Mouse (Mus musculus): ENCODE measurements around the gene Hist1h4h.

Hist1h4h gene

DNA sequence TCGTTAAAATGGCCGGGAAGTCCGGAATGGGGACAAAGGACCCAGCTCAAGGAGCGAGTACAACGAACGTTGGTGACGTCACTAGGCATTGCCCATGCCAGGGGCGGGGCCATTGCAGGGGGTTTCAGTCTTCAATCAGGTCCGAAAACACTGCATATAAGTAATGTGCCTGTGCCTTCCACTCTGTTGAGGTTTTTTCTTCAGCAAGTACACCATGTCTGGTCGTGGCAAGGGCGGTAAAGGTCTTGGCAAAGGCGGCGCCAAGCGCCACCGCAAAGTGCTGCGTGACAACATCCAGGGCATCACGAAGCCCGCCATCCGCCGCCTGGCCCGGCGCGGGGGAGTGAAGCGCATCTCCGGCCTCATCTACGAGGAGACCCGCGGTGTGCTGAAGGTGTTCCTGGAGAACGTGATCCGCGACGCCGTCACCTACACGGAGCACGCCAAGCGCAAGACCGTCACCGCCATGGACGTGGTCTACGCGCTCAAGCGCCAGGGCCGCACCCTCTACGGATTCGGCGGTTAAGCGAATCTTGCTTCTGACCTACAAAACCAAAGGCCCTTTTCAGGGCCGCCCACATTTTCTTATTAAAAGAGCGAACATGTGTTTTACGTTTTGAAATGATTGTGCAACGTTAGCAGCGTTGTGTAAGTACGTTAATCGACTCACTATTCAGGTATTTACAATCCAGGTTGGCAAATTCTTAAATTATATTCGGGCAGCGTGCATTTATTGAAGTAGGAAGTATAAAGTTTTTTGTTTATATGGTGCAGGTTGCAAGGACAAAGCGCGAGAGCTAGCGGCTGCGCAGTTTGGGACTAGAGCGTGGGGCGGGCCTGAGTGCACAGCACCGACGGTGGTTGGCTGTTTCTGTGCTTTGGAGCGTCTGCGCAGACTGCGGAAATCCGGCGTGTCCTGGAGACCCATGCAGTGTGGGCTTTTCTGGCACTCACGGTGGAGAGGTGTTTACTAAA, at the start of gene Hist1h4h:
Gene Hist1h4h, plus strand, starts transcription at position 150 of the 975 bp plus-strand sequence.
- DNase-seq = peak; percentile 99

DNA sequence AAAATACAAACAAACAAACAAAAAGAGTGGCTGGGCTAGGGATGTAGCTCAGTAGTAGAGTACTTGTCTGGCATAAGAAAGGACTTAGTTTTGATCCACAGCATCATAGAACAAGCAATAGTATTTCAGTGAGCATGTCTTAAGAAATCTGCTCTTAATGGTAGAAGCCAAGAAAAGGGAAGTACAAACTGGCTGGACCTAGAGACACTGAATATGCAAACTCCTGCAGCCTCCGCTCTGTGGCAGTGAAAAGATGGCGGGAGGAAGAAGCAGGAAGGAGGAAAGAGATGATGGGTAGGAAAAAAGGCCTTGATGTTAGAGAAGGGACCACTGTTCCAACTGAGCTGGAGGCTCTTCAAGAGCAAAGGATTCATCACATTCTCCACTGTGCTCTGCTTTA, 47.7 kb upstream of the Hist1h4h start:
- no peak for DNase-seq

DNA sequence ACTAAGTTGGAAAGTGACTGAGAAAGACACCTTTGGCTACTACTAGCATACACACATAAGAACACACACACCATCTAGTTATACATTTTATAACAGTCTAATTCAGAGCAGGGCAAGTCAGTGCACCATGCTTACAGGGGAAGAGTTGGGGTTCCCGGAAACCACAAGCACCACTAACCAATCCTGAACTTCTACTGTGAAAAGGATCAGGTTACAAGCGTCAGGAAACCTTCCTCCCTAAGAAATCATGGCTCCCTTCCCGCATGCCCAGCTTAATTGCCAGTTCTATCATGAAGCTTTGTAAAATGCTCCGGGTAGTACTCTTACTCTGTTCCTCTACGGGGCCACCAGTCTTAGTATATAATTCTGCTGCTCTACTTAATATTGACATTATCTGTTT, 45.6 kb upstream of the Hist1h4h start:
- no peak for DNase-seq

DNA sequence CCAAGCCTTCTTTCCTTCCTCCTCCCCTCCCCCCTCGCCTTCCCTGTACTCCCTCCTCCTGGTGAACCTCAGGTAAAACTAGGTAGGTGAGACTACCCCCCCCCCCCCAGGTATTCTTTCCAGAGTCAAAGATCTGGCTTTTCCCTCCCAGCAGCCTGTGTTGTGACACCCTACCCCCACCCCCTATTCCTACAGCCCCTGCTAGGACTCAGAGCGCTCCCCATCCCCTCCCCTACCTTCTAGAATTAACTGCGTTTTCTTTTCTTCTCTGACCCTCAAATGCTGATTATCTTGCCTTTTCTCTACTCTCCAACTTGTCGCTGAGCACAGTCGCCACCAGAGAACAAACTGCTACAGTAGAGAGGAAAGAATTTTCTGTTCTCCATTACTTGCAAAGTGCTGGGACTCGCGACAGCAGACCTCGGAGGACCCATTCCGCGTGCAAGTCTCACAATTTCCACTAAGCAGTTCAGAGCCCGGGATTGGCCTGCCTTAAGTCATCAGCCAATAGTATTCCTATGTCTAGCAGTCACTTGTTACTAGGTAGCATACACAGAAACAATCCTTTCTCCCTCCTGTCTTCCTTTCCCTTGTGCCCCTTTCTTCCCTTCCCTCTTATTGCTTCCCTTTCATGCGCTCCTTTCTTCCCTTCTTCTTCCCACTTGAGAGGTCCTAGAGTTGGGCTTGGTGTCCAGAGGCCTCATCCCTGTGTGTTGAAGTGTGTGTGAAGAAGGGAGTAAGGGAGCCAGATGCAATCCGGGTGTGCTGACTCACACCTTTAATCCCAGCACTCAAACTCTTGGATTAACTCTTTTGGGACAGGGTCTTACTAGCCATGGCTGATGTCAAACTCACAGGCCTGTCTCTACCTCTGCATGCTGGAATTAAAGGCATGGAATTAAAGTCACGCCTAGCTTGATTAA, 42.2 kb upstream of the Hist1h4h start, which contains the start of gene Btn2a2:
Gene Btn2a2, minus strand, starts transcription at position 458 of the 923 bp plus-strand sequence.
- peak; percentile 90 for DNase-seq

DNA sequence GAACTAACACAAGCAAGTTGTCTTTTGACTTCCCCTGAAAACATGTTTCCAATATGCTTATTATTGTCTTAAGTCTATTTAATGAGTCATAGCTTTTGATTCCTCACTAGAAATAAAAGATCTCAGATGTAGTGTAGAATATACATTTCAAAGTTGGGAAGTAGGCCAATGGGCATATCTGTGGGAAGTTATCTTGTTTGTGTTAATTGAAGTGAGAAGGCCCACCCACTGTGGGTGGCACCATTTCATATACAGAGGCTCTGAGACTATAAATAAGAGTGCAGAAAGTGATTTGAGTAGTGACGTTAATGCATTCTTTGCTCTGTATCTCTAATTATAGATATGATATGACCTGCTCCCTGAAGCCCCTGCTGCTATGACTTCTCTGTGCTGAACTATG, 40.0 kb upstream of the Hist1h4h start:
- DNase-seq = no peak

DNA sequence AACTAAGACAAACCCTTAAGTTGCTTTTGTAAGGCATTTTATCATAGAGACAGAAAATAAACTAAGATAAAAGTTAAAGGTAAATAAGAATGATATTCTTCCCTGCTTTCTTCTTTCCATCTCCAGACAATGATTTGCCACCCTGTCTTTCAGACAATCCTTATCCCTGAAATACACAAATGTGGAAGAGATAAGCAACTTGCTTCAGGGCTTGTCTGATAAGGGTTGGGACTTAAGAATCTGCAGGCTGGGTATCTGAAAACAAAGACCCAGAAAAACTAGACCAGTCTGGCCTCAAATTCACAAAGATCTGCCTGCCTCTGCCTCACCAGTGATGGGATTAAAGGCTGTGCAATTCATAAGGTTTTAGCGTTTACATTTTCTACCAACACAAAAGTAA, 39.6 kb upstream of the Hist1h4h start:
- no peak for DNase-seq

DNA sequence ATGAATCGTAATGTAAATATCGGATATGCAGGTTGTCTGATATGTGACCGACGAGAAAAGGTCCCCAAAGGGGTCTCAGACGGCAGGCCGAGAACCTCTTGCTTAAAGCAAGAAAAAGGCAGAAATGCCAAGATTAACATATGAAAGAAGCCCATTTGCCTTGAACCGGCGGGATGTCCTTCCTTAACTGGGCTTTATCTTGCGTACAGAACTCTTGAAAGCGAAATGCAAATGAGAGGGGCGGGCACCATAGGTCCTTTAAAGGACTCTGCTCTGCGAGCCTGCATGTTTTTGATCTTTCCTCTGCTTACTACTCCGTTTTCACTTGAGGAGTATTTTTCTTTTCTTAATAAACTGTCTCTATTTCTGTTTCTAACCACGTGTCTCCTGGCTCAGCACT, 38.9 kb upstream of the Hist1h4h start:
- DNase-seq = peak; percentile 66

DNA sequence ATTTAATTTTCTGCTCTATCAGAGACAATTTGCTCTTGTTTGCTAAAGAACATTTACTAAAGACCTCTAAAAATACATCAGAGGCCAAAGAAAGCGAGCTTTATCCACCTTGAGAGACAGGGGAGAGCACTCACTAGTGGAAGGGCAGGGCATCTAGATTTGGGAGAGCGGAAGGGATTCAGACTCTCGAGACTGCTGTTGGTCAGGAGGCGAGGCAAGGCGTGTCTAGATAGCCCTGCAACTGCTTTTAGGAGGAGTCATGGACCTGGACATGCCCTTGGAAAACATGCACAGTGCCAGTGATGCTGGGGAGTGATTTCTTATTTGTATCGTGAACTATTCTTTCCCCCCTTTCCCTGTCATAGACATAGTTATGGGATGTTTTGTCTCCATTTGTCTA, 35.3 kb upstream of the Hist1h4h start:
- DNase-seq = no peak

DNA sequence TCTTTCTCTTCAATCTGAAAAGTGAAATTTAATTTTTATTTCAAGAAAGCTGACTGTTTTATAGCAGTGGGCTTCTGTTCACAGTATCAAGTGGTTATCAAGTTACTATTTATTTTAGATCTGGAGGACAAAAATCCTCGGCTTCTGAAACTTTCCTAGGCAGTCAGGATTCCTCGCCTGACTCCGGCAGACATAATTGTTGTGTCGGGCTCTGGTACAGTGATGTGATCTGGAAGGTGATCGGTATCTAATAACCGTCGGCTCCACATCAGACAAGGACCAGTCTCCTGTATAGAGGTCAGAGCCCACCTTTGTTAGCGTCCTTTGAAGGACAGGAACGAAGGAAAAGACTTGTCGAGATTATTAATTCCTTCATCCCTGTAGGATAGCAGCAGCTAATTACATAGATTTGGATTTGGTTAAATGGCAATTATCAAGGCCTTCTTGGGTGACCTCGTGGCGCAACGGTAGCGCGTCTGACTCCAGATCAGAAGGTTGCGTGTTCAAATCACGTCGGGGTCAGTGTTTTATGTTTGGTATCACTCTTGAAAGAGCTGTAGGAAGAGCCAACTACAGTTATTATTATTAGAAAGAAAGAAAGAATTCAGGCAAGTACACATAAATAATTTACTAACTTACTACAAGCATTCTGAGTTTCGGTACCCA, 33.1 kb upstream of the Hist1h4h start:
- DNase-seq = peak; percentile 73

DNA sequence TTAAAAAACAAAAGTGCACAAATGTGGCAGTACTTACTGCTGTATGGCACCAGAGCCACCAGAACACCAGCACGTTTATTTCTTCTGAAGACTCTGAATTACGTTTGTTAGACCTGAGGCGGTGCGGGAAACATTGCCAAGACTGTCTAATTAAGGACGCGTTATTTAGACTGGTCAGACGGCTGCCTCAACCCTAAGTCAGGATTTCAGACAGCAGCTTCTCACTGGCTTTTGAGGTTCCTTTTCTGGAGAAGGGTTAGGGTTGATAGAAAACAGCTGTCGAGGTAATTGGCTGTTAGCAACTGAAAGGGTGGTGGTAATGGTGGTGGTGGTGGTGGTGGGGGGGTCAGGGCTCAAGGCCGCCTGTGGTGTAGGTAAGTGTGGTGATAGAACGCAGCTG, 32.2 kb upstream of the Hist1h4h start:
- DNase-seq = peak; percentile 62

DNA sequence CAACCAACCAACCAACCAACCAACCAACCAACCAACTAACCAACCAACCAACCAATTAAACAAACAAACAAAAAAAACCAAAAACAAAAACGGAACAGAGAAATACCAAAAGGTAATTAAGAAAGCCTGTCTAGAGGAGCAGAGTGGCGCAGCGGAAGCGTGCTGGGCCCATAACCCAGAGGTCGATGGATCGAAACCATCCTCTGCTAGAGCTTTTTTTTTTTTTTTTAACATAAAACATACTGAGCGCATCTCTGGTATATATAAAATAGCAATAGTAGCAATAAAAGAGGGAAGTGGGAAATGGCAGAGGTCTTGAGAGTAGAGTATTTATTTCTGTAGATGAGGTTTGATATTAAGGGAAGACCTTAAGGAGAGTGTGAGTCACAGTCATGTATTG, 30.9 kb upstream of the Hist1h4h start:
- DNase-seq = peak; percentile 37

DNA sequence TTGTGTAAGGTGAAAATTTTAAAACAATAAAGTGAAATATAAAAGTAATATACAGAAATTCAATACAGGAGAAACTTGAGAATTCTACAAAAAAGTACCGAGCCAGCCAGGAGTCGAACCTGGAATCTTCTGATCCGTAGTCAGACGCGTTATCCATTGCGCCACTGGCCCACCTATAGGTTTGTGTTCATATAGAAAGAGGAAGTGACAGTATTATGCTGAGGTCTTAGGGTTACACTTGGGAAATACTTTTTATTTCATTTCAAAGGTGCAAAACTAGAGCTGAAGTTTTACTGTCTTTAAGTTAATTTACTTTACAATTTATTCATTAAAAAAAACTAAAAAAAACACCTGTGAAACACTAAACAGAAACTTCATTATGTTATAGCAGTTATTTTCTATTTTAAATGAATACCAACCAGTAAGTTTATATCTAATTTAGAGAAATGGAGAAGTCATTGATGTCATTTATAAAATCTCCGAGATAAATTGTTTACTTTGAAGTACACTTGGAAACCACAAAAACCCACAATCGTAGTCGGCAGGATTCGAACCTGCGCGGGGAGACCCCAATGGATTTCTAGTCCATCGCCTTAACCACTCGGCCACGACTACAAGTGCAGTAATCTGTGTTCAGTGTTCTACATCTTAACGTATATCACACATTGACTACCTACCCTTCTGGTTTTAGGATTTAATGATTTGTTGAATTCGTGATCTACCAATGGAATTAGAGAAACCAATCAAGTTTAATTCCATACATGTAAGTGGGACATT, 30.2 kb upstream of the Hist1h4h start:
- peak; percentile 84 for DNase-seq

DNA sequence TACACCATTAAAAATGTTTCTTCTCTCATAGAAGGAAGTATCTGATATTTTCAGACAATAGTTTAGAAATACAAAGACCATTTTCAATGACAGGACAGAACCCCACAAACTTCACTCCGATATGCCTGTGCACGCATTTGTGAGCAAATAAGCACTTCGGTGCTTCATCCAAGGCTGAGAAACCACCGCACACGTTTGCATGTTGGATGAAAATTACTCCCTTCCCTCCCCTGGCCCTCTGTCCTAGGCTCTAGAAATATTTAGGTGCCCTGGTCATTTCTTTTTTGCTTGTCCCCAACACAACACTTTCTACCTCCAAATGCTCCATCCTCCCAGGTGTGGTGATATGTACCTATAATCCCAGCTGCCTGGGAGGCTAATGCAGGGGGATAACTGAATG, 29.3 kb upstream of the Hist1h4h start:
- no peak for DNase-seq

DNA sequence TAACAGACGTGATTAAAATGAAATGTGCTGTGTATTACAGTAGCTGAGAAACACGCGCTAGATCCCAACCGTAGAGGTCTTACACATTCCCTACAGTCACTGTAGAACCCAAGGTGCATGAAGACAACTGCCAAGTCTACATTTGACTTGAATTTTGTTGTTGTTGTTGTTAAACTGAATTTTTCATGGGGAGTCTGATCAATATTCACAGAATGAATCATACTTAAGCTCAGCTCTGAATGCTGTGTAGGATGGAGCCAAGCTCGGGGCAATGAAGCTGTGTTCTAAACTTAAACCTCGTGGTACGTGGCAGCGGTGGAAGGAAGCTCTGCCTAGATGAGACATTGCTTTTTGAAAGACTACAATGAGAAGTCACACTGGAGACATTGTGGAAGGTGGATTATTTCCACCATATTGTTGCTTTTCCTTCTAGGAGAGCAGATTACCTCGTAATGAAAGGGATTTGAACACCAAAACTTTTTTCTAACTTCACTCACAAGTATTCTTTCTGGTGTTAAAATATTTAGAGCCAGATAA, 28.8 kb upstream of the Hist1h4h start:
- no peak for DNase-seq

DNA sequence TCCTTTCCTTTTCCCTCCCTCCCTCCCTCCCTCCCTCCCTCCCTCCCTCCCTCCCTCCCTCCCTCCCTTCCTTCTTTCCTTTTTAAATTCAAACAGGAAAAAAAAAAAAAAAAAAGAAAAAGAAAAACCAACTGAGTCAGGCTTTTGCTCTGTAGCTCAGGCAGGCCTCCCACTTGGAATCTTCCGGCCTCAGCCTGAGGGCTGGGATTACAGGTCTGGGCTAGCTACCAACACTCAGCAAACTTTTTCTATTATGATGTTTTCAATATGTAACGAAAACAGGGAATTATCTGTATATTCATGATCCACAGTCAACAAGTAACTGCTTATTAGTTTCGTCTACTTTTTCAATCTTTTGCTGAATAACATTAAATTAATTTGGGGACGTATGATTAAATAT, 27.9 kb upstream of the Hist1h4h start:
- no peak for DNase-seq

DNA sequence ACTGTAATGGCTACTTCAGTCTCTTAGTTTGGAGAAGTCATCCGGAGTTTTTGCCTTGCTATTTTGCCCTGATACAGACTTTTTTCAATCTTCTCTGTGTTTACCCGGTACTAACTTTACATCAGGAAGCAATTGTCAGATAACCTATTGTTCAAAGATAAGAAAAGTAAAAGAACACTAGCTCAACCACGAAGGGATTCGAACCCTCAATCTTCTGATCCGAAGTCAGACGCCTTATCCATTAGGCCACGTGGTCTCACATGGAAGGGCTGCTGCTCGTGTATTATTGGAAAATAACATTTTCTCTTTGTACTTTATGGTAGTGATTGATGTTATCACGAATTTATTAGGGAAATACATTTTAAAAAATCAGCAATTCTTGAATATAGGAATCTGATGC, 27.1 kb upstream of the Hist1h4h start:
- peak; percentile 82 for DNase-seq

DNA sequence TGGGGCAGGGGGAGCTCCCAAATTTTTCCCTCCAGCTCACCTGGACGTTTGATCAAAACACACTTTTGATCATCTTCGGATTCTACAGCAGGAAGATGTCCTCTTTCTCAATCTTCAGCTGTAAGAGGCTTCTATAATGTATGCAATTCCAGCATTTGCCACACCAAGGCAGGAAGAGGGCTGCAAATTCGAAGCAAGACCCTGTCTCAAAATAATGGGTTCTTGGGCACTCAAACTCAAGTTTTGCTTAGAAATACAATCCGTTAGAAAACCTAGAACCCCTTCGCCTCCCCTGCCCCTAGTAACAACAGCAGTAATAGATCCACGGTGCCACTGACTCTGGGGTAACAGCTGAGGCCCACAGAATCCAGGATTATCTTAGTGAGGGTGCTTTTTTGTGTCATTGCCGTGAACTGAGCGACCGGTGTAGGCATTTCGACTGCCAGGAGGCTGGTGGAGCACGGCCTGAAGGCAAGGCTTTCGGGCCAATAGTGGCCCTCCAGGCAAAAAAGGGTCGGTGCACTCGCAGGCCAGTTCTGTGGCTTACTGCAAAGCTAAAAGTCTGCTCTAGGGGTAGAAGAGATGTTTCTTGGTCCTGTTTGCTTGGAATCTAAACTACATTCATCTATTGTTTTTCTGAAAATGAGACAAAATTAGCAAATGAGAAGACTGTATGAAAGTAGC, 25.0 kb upstream of the Hist1h4h start:
- peak; percentile 54 for DNase-seq

DNA sequence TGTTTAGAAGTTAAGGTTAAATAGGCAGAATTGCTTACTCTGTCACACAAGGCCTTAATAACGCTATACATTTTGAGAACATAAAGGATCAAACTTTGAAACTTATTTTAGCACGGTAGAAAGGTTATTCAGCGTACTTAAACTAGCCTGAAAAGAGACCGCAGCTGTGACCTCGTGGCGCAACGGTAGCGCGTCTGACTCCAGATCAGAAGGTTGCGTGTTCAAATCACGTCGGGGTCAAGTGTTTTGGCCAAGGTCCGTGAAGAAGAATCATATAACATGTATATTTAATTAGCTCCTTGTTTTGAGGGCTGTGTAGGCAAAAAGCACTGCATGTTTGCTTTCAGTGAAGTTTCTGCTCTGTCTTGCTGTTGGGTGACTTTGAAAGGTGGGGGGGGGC, 24.5 kb upstream of the Hist1h4h start:
- peak; percentile 78 for DNase-seq

DNA sequence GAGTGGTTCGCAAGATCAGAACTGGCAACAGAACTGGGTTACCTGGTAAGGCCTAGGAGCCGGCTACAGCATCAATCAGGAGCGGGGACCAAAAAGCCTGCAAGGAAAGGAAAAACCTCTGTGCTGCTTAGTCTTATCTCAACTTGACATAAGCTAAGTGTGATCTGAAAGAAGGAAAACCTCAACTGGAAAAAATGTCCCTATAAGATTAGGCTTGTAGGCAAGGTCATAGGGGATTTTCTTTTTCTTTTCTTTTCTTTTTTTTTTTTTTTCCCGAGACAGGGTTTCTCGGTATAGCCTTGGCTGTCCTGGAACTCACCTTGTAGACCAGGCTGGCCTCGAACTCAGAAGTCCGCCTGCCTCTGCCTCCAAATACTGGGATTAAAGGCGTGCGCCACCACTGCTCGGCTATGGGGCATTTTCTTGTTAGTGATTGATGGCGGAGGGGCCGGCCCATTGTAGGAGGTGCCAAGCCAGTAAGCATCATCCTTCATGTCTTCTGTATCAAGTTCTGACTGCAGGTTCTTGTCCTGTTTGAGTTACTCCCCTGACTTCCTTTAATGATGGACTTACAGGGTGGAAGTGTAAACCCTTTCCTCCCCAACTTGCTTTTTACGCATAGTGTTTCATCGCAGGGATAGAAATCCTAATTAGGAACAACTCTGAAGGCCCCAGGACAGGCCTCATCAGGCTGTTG, 23.9 kb upstream of the Hist1h4h start:
- peak; percentile 58 for DNase-seq

DNA sequence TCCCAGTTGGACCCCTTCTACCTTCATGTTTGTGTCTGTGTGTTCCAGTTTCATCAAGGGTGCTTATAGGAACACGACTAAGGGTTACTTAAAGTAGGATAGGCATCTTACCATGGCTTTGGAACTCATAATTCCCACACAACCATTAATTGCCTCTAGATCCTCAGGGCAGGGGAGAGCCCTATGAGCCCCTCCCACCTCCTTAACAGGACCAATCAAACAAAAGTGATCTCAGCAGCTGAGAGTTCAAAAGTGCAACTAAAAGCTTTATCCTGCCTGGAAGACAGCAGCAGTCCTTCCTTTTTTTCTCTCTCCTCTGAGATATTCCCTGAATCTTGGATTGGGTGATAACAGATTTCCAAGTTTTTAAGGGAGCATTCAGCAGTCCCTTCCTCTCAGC, 20.7 kb upstream of the Hist1h4h start:
- DNase-seq = no peak

DNA sequence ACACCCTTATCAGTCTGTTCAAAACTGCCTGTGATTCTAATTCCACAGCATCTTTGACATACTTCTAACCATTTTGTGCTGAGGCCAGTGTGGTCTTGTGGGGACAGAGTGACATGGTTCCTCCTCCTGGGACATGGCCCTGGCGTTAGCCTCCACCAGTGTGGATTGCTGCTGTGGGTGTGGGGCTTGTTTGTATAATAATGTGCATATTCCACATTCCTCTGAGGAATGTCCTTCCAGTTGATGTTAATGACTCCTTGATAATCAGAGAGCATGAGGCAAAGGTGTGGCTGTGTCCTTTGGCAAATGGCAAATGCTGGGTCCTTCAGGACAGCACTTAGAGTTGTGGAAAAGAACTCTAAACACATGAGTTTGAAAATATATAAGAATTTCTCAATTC, 17.3 kb upstream of the Hist1h4h start:
- no peak for DNase-seq

All from embryo, embryonic 11 days (tissue).